Mouse (Mus musculus): Measurements from ENCODE around the gene Bglap3.

The Bglap3 gene

DNA sequence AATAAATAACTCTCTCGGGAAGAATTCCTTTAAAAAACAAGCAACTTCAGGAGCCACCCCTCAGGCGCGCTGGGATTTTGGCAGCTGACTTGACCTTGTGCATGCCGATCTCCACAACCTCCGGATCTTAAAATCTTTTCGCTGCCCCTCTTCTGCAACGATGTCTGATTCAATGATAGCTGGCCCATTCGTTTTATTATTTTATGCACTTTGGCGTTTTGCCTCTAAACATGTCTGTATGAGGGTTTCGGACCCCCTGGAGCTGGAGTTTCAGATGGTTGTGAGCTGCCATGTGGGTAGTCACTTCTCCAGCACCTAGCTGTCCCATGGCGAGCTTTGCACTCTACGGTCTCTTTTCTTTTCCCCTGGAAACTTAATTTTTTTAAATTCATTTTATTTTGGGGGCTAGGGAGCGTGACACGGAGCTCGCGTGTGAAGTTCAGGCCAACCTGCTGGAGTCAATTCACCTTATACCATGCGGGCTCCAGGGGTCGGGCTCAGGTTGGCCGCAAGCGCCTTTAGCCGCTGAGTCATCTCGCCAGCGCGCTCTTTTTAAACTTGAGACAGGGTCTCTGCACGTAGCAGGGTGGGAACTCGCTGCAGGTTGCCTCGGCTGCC lies 37.0 kb downstream of the Bglap3 start:
- DNase-seq (ENCODE audit: low spot score), result no peak

DNA sequence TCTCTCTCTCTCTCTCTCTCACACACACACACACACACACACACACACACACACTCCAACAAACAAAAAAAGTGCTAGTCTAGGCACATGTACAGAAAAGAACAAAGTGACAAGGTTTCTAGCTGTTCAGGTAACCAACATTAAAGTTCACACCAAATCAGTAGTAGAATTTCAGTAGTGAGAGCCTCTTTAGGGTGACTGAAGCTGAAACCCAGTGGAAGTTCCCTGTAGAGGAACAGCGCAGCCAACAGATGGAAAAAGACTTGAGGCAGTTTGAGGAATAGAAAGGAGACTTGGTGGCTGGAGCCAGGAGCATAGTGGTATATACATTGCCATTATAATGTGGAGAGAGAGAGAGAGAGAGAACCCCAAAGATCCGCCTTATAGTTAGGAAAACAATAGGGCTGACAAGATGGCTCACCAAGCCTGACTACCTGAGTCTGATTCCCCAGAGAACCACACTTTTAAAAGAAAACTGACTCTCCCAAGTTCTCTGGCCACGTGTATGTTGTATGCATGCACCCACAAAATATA lies 37.6 kb downstream of the Bglap3 start:
- DNase-seq (ENCODE audit: low spot score), result no peak

DNA sequence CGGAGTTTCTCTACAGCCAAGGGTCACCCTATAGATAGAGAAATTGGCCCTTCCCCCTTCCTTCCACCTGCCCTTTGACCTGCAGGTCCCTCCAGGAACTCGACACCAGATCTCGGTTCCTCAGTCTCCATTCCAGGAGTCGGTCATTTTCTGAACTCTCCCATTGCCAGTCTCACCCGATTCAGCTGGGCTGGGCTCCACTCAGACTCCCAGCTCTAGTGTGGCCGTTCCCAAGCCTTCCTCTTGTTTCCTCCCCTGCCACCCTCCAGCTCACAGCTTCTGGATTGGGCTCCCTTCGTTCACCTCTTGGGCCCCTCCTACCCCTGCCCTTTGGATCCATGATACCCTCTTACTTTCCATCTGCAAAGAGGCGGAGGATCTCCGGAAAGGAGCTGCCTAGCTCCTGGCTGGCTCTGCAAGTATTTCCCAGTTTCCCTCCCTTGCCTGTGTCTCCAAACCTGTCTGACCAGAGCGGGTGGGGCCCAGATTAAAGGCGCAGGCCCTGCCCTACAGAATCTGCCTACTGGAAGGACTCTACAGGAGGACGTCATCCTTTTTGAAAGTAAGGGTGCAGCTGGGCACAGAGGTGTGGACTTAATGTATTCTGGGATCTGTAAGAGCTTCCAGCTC lies 38.4 kb downstream of the Bglap3 start:
- no peak for DNase-seq (ENCODE audit: low spot score)

DNA sequence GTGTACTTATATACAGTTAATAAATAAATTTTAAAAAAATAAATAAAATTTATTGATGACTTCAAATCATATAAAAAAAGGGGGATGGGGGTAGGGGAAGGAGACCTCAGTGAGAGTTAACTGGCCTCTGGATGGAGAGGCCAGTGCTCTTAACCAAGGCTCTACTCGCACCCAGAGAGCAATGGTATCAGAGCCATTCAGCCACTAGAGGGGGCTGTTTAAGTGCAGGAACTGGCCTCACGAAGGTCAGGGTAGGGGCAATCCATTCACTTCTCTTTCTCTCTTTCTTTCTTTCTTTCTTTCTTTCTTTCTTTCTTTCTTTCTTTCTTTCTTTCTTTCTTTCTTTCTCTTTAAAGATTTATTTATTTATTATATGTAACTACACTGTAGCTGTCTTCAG lies 41.3 kb downstream of the Bglap3 start:
- no peak for DNase-seq (ENCODE audit: low spot score)

DNA sequence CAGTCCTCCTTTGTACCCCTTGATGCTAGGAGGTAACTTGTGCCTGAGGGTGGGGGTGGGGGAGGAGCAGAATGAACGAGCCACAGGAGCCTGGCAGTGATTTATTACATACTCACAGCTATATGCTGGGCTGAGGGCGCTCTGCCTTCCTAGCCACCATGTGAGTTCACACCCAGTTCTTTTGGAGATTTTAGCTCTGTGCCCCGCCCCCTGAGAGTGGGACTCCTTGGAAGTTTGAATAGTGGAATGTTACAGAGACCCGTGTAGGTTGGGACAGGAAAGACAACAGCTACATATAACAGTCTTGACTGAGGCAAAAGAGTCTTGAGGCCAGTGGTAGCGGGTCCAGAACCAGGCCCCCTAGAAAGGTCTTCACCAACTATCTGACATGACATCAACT lies 43.6 kb downstream of the Bglap3 start:
- DNase-seq (ENCODE audit: low spot score), result no peak

DNA sequence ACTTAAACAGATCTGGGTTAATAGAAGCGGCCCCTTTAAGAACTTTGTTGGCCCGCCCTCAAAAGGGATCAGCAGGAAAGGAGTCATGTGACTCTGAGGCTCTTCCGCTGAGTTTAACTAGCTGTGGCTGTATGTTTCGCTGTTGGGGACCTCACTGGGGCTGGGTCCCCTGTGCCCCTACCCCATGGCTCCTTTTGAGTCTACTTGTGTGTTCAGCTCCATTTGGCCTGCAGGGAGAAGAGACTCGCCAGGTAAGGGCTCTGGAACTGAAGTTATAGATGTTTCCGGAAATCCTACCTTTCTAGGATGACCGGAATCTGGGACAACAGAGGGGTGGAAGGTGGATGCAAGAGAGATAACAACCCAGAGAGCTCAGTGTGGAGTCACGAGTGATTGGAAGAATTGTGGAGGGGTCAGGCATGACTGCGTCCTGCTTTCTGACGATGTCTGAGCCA lies 47.6 kb downstream of the Bglap3 start, which contains the start of gene Glmp:
TSS of gene Glmp (plus strand) at position 73 of the 455 bp plus-strand sequence.
- DNase-seq (ENCODE audit: low spot score), result peak; percentile 38
